Mouse (Mus musculus): ENCODE measurements around the gene Smarca5.

DNA sequence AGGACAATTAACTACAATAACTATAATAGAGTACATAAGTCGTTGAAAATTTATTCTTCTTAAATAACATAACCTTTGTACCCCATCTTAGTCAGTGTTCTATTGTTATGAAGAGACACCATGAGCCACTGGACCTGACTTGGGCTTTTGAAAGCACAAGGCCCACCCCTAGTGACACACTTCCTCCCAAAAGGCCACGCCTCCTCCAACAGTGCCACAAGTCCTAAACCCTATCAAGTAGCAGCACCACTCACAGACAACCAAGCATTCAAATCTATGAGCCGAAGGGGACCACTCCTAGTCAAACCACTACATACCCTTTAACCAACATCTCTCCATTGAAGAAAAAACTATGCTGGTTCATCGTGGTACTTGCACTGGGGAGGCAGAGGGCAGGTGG lies 9.8 kb upstream of the Smarca5 start:
- TF ChIP-seq CTCF (IDR thresholded peaks at IDR 0.05; ENCODE audit: borderline replicate concordance, insufficient read depth, low read length): no peak
- no peak for TF ChIP-seq POLR2A (IDR thresholded peaks at IDR 0.05; ENCODE audit: low read depth, low read length)

All from embryonic fibroblast, embryonic 13.5 days (primary cell).